Comparison of ENCODE assay signal across 19 mouse cellular contexts in genomic region chr16:35764941-35765340, GRCm38 (mm10). TPM values are rescaled to one million over a fixed set of nuclear protein-coding genes. Genes with fewer than 3 reads are reported as not detected.
DNase-seq lines count a peak whose midpoint lies in the region; ATAC-seq and TF ChIP-seq lines count a peak whose summit lies in the region.
"Had no signal": no experiment of that assay in that cellular context is flagged by ENCODE, and none has a peak within 500 bp of the region (broad histone marks: within the 10 kb centered on the region; RNA-seq: fewer than 3 reads in every experiment).

No protein-coding gene starts in this region.

- no peaks in the 10 kb centered on the region for H3K27me3 ChIP-seq in kidney, adult 2 months (replicated peaks; ENCODE audit: control insufficient read depth, insufficient read depth, low read length)
- H3K27me3 ChIP-seq in kidney, embryonic 16.5 days (ENCODE audit: insufficient read depth, low read length): no peaks in the 10 kb centered on the region
- H3K27me3 ChIP-seq in liver, postnatal 0 days (ENCODE audit: insufficient read depth, low read length): no peaks in the 10 kb centered on the region
- no peaks in the 10 kb centered on the region for H3K27me3 ChIP-seq in forebrain, embryonic 14.5 days (replicated peaks; ENCODE audit: control insufficient read depth, insufficient read depth, low read length)
- H3K27me3 ChIP-seq: embryonic facial prominence, embryonic 15.5 days; heart, embryonic 12.5 days; hindbrain, embryonic 15.5 days; intestine, embryonic 15.5 days; limb, embryonic 13.5 days; lung, embryonic 15.5 days; midbrain, embryonic 12.5 days; neural tube, embryonic 12.5 days had no signal

- no peak for ATAC-seq in kidney, embryonic 16.5 days (ENCODE audit: low FRiP score, low TSS enrichment)
- no peak for ATAC-seq in liver, postnatal 0 days
- no peak for ATAC-seq in forebrain, embryonic 14.5 days
- ATAC-seq: intestine, embryonic 15.5 days had no signal

- H3K4me1 ChIP-seq in kidney, adult 2 months (ENCODE audit: control insufficient read depth, insufficient read depth, low read length): peaks cover 5% of the 10 kb centered on the region; the same call in 1 of the 2 replicates
- H3K4me1 ChIP-seq in kidney, embryonic 16.5 days (ENCODE audit: insufficient read depth, low read length): peaks cover 18% of the 10 kb centered on the region
- peaks cover 50% of the 10 kb centered on the region for H3K4me1 ChIP-seq in liver, postnatal 0 days (ENCODE audit: insufficient read depth)
- peaks cover 13% of the 10 kb centered on the region for H3K4me1 ChIP-seq in forebrain, embryonic 14.5 days (ENCODE audit: control insufficient read depth, insufficient read depth, low read length)

- H3K4me3 ChIP-seq in kidney, adult 2 months (ENCODE audit: insufficient read depth, low read depth, low read length): no peak overlapping the region
- H3K4me3 ChIP-seq in kidney, embryonic 16.5 days (ENCODE audit: low read length): no peak overlapping the region
- no peak overlapping the region for H3K4me3 ChIP-seq in liver, postnatal 0 days (ENCODE audit: low read depth, low read length)
- H3K4me3 ChIP-seq in forebrain, embryonic 14.5 days (ENCODE audit: low read depth, low read length): no peak overlapping the region
- H3K4me3 ChIP-seq: embryonic facial prominence, embryonic 15.5 days; heart, embryonic 12.5 days; hindbrain, embryonic 15.5 days; intestine, embryonic 15.5 days; limb, embryonic 13.5 days; lung, embryonic 15.5 days; midbrain, embryonic 12.5 days; neural tube, embryonic 12.5 days had no signal

- TF ChIP-seq EP300 in liver, postnatal 0 days (IDR thresholded peaks at IDR 0.05; ENCODE audit: low read depth): no peak

- TF ChIP-seq POLR2A in kidney, adult 2 months (IDR thresholded peaks at IDR 0.05; ENCODE audit: low read depth, low read length): no peak

- H3K9me3 ChIP-seq in kidney, embryonic 16.5 days (ENCODE audit: low read length): no peaks in the 10 kb centered on the region
- H3K9me3 ChIP-seq in liver, postnatal 0 days (ENCODE audit: low read length): no peaks in the 10 kb centered on the region
- no peaks in the 10 kb centered on the region for H3K9me3 ChIP-seq in forebrain, embryonic 14.5 days (replicated peaks; ENCODE audit: control insufficient read depth, low read length)
- H3K9me3 ChIP-seq: embryonic facial prominence, embryonic 15.5 days; hindbrain, embryonic 15.5 days; intestine, embryonic 15.5 days; limb, embryonic 13.5 days; lung, embryonic 15.5 days; midbrain, embryonic 12.5 days; neural tube, embryonic 12.5 days had no signal

- peak; percentile 18 for DNase-seq in kidney, adult 2 months
- peak; percentile 27 for DNase-seq in CD4-positive helper T cell, adult 2 months (ENCODE audit: low read depth, low spot score)
- DNase-seq in liver: peak; percentile 44
- no peak for DNase-seq in liver, postnatal 0 days
- no peak for DNase-seq in right cerebral cortex, postnatal 25 days
- no peak for DNase-seq in cerebellum, postnatal 36 days
- DNase-seq in forebrain, embryonic 14.5 days (ENCODE audit: low spot score): no peak
- DNase-seq: cerebellum, adult 11 months; cerebellum, postnatal 25 days; thymus, adult 18-20 months had no signal

- H3K36me3 ChIP-seq in kidney, adult 2 months (ENCODE audit: control insufficient read depth, insufficient read depth, low read length): no peaks in the 10 kb centered on the region
- H3K36me3 ChIP-seq in kidney, embryonic 16.5 days (ENCODE audit: insufficient read depth, low read length): no peaks in the 10 kb centered on the region
- no peaks in the 10 kb centered on the region for H3K36me3 ChIP-seq in liver, postnatal 0 days (replicated peaks; ENCODE audit: insufficient read depth, low read length)
- no peaks in the 10 kb centered on the region for H3K36me3 ChIP-seq in forebrain, embryonic 14.5 days (ENCODE audit: control insufficient read depth, insufficient read depth, low read length)
- H3K36me3 ChIP-seq: embryonic facial prominence, embryonic 15.5 days; heart, embryonic 12.5 days; hindbrain, embryonic 15.5 days; intestine, embryonic 15.5 days; limb, embryonic 13.5 days; lung, embryonic 15.5 days; midbrain, embryonic 12.5 days; neural tube, embryonic 12.5 days had no signal

- TF ChIP-seq CTCF in kidney, adult 2 months (conservative IDR thresholded peaks at IDR 0.05; ENCODE audit: insufficient read depth, insufficient read length, low read depth, low read length): no peak
- TF ChIP-seq CTCF in liver, postnatal 0 days (IDR thresholded peaks at IDR 0.05; ENCODE audit: low read depth): peak; percentile 30; the same call in 1 of the 2 replicates

- WGBS in kidney, adult 2 months: 69% methylated on average over 1 of the region's 1 CpGs
- 74% methylated on average over 1 of the region's 1 CpGs for WGBS in kidney, embryonic 16.5 days
- WGBS in liver, postnatal 0 days (ENCODE audit: insufficient replicate concordance): 25% methylated on average over 1 of the region's 1 CpGs
- 76% methylated on average over 1 of the region's 1 CpGs for WGBS in forebrain, embryonic 14.5 days

- H3K4me2 ChIP-seq in kidney, embryonic 16.5 days (replicated peaks; ENCODE audit: low read depth, low read length): no peak overlapping the region
- peak overlapping the region; percentile 35; the same call in 1 of the 2 replicates for H3K4me2 ChIP-seq in liver, postnatal 0 days (ENCODE audit: low read depth, low read length)
- no peak overlapping the region for H3K4me2 ChIP-seq in forebrain, embryonic 14.5 days (ENCODE audit: low read length)
- H3K4me2 ChIP-seq: embryonic facial prominence, embryonic 15.5 days; heart, embryonic 12.5 days; hindbrain, embryonic 15.5 days; intestine, embryonic 15.5 days; limb, embryonic 13.5 days; lung, embryonic 15.5 days; midbrain, embryonic 12.5 days; neural tube, embryonic 12.5 days had no signal

- no peak overlapping the region for H3K9ac ChIP-seq in kidney, embryonic 16.5 days (replicated peaks; ENCODE audit: low read length)
- no peak overlapping the region for H3K9ac ChIP-seq in liver, postnatal 0 days (replicated peaks)
- no peak overlapping the region for H3K9ac ChIP-seq in forebrain, embryonic 14.5 days (ENCODE audit: low read length)
- H3K9ac ChIP-seq: embryonic facial prominence, embryonic 15.5 days; heart, embryonic 12.5 days; hindbrain, embryonic 15.5 days; intestine, embryonic 15.5 days; limb, embryonic 13.5 days; lung, embryonic 15.5 days; midbrain, embryonic 12.5 days; neural tube, embryonic 12.5 days had no signal

- H3K27ac ChIP-seq in kidney, adult 2 months (ENCODE audit: insufficient read depth, low read depth, low read length): no peak overlapping the region
- H3K27ac ChIP-seq in kidney, embryonic 16.5 days (ENCODE audit: low read length): no peak overlapping the region
- H3K27ac ChIP-seq in liver, postnatal 0 days (ENCODE audit: low read depth): peak overlapping the region; percentile 85
- no peak overlapping the region for H3K27ac ChIP-seq in forebrain, embryonic 14.5 days (ENCODE audit: low read depth, low read length)
- H3K27ac ChIP-seq: embryonic facial prominence, embryonic 15.5 days; hindbrain, embryonic 15.5 days; intestine, embryonic 15.5 days; limb, embryonic 13.5 days; lung, embryonic 15.5 days; midbrain, embryonic 12.5 days; neural tube, embryonic 12.5 days had no signal

RNA-seq across cellular contexts. Expression of gene Dirc2, which starts 4.2 kb away (rescaled TPM):
- polyA plus RNA-seq in kidney, adult 2 months (2012; rRNA removed): 33.3 and 35.1 TPM in 2 replicates
- 12.2 and 12.3 TPM in 2 replicates for polyA plus RNA-seq in kidney, embryonic 16.5 days (2015; fragmentation: Nextera tagmentation; extraction: Ambion mirVana)
- 5.7 and 6.2 TPM in 2 replicates for polyA plus RNA-seq in liver, postnatal 0 days (2015; fragmentation: Nextera tagmentation; extraction: Ambion mirVana)
- 40.7 and 46.1 TPM in 2 replicates for polyA plus RNA-seq in forebrain, embryonic 14.5 days (2014; fragmentation: Nextera tagmentation; extraction: Ambion mirVana)

RNA-seq across cellular contexts. Expression of gene Hspbap1, which starts 5.2 kb away (rescaled TPM):
- polyA plus RNA-seq in kidney, adult 2 months (2012; rRNA removed): 6.2 and 7.0 TPM in 2 replicates
- polyA plus RNA-seq in kidney, embryonic 16.5 days (2015; fragmentation: Nextera tagmentation; extraction: Ambion mirVana): 16.7 and 17.3 TPM in 2 replicates
- polyA plus RNA-seq in liver, postnatal 0 days (2015; fragmentation: Nextera tagmentation; extraction: Ambion mirVana): 6.9 and 7.6 TPM in 2 replicates
- 24.7 and 24.9 TPM in 2 replicates for polyA plus RNA-seq in forebrain, embryonic 14.5 days (2014; fragmentation: Nextera tagmentation; extraction: Ambion mirVana)

Comparison
In these comparisons a context has a peak if more than half of its experiments do, and no peak if none do; other contexts are left out.
1. DNase-seq: peak in kidney, adult 2 months (single experiment), CD4-positive helper T cell, adult 2 months (single experiment) and liver (single experiment); none in liver, postnatal 0 days (single experiment), right cerebral cortex, postnatal 25 days (single experiment), cerebellum, postnatal 36 days (0 of 2) and forebrain, embryonic 14.5 days (single experiment).